Mouse (Mus musculus) embryonic facial prominence, embryonic 12.5 days (tissue): ENCODE results near the gene Atp5b. TPM values are rescaled to one million over a fixed set of nuclear protein-coding genes. Genes with fewer than 3 reads are reported as not detected.
"Not testable (repeated sequence)": the region's sequence is repeated elsewhere in the genome, so short reads cannot be mapped to it uniquely, and the experiment has no call there.

Source experiments
- ATAC-seq: fragments of 200-750 bp; cut with Nextera tagmentation; 2 replicates; pipeline ENCODE4 v1.8.0; 2017; ENCODE audit not compliant: insufficient number of reproducible peaks, insufficient read depth, low FRiP score, low TSS enrichment
- H3K27ac ChIP-seq: fragments of 300-500 bp; sonication (generic); 2 replicates; pipeline ENCODE4 v1.5.1; 2016; ENCODE audit warnings: mild to moderate bottlenecking
- H3K27me3 ChIP-seq: fragments of 300-500 bp; sonication (generic); 2 replicates; pipeline ENCODE4 v1.6.1; 2016; ENCODE audit warnings: mild to moderate bottlenecking, moderate library complexity
- H3K36me3 ChIP-seq: fragments of 300-500 bp; sonication (generic); 2 replicates; pipeline ENCODE4 v1.6.1; 2016; ENCODE audit warnings: mild to moderate bottlenecking
- H3K4me1 ChIP-seq: fragments of 300-500 bp; sonication (generic); 2 replicates; pipeline ENCODE4 v1.6.1; 2016
- H3K4me2 ChIP-seq: fragments of 300-500 bp; sonication (generic); replicated peaks from 2 replicates; pipeline ENCODE4 v1.6.1; 2016; ENCODE audit warnings: mild to moderate bottlenecking, moderate library complexity
- H3K4me3 ChIP-seq: fragments of 300-500 bp; sonication (generic); 2 replicates; pipeline ENCODE4 v1.5.1; 2016; ENCODE audit warnings: mild to moderate bottlenecking
- H3K9ac ChIP-seq: fragments of 300-500 bp; sonication (generic); 2 replicates; pipeline ENCODE4 v1.6.1; 2016; ENCODE audit warnings: mild to moderate bottlenecking, moderate library complexity
- H3K9me3 ChIP-seq: fragments of 300-500 bp; sonication (generic); 2 replicates; pipeline ENCODE4 v1.6.1; 2016; ENCODE audit warnings: mild to moderate bottlenecking, moderate library complexity
- WGBS: fragments of 180-500 bp; shearing (Covaris S2); methylation state at CpG from one replicate; pipeline ENCODE4 v1.1.7; 2016; 5-methylcytosine and 5-hydroxymethylcytosine counted together
- polyA plus RNA-seq: library from polyadenylated mRNA; unstranded; fragments of >200 nt; fragmentation: Nextera tagmentation; extraction: Ambion mirVana; gene quantifications from 2 replicates; pipeline ENCODE4 v1.2.1, GENCODE M21; 2016

Atp5b gene
- polyA plus RNA-seq, 1 experiment from 2014 or later = 1,967 TPM

DNA sequence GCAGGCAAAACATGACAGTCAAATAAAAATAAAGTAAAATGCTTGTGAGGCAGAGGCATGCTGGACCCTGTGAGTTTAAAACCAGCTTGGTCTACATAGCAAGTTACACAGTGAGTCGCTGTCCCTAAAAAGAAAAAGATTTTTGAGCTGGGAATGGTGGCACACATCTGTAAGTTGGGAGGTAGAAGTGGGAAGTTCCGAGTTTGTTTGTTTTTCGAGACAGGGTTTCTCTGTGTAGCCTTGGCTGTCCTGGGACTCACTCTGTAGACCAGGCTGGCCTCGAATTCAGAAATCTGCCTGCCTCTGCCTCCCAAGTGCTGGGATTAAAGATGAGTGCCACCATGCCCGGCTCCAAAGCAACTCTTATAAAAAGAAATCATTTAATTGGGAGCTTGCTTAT lies 4.8 kb upstream of the Atp5b start:
- not testable (repeated sequence) for H3K9ac ChIP-seq, H3K4me3 ChIP-seq, ATAC-seq, H3K9me3 ChIP-seq, H3K4me1 ChIP-seq, H3K27ac ChIP-seq, H3K4me2 ChIP-seq, H3K27me3 ChIP-seq
- WGBS = 86% methylated on average over 5 of the region's 5 CpGs
- peaks cover 31% of the 10 kb centered on the region for H3K36me3 ChIP-seq

DNA sequence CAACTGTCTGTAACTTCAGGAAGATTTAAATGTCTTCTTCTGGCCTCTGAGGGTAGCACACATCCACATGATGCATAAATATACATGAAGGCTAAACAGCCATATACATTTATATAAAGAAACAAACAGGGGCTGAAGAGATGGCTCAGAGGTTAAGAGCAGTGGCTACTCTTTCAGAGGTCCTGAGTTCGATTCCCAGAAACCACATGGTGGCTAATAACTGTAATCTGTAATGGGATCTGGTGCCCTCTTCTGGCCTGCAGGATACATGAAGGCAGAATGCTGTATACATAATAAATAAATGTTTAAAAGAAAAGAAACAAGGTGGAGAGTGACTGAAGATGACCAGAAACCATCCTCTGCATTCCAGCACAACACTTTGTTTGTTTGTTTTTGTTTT lies 2.6 kb upstream of the Atp5b start:
- no peaks in the 10 kb centered on the region for H3K27me3 ChIP-seq
- H3K27ac ChIP-seq = no peak overlapping the region
- H3K4me2 ChIP-seq = no peak overlapping the region
- ATAC-seq = no peak
- no peak overlapping the region for H3K9ac ChIP-seq
- H3K4me1 ChIP-seq = peaks cover 16% of the 10 kb centered on the region
- no peak overlapping the region for H3K4me3 ChIP-seq
- 88% methylated on average over 1 of the region's 1 CpGs for WGBS
- peaks cover 28% of the 10 kb centered on the region for H3K36me3 ChIP-seq
- H3K9me3 ChIP-seq = no peaks in the 10 kb centered on the region

GRCm38 (mm10) chr10:128081807-128082476 lies 1.1 kb upstream of the Atp5b start:
- Histone ChIP-seq H3K4me1 (peaks cover 16% of the 10 kb centered on the region), H3K27ac (no peak overlapping the region; the same call in 1 of the 2 replicates), H3K9me3 (no peaks in the 10 kb centered on the region), H3K27me3 (no peaks in the 10 kb centered on the region), H3K9ac (no peak overlapping the region), H3K36me3 (peaks cover 39% of the 10 kb centered on the region), H3K4me2 (peak overlapping the region; percentile 75), H3K4me3 (peak overlapping the region; percentile 95)
- 59% methylated on average over 6 of the region's 6 CpGs for WGBS
- no peak for ATAC-seq

GRCm38 (mm10) chr10:128082477-128082808 lies 630 bp upstream of the Atp5b start:
- Histone ChIP-seq H3K9ac (peak overlapping the region; percentile 69), H3K4me3 (peak overlapping the region; percentile 95), H3K4me2 (peak overlapping the region; percentile 75), H3K9me3 (no peaks in the 10 kb centered on the region), H3K27me3 (no peaks in the 10 kb centered on the region), H3K36me3 (peaks cover 38% of the 10 kb centered on the region), H3K27ac (peak overlapping the region; percentile 63), H3K4me1 (peaks cover 16% of the 10 kb centered on the region)
- no peak for ATAC-seq
- 16% methylated on average over 9 of the region's 9 CpGs for WGBS

DNA sequence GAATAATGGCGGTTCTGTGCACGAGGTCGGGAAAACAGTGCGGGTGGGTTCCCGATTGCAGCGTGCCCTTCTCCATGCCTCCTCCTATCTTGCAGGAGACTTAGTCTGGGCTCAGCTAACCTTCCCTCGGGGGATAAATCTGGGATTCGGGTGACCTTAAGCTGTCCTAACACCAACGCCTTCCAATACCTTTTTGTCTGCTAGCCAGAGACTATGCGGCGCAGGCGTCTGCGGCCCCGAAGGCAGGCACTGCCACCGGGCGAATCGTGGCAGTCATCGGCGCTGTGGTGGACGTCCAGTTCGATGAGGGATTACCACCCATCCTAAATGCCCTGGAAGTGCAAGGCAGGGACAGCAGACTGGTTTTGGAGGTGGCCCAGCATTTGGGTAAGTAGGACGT lies 615 bp downstream of the Atp5b start:
- ATAC-seq = 0 out of 2 replicates have a peak, but pooled peaks have one; percentile 18
- Histone ChIP-seq H3K9ac (peak overlapping the region; percentile 99), H3K27me3 (no peaks in the 10 kb centered on the region), H3K4me1 (peaks cover 16% of the 10 kb centered on the region), H3K27ac (peak overlapping the region; percentile 89), H3K4me3 (peak overlapping the region; percentile 95), H3K36me3 (peaks cover 43% of the 10 kb centered on the region), H3K4me2 (peak overlapping the region; percentile 79), H3K9me3 (no peaks in the 10 kb centered on the region)
- WGBS = under 1% methylated on average over 22 of the region's 22 CpGs

DNA sequence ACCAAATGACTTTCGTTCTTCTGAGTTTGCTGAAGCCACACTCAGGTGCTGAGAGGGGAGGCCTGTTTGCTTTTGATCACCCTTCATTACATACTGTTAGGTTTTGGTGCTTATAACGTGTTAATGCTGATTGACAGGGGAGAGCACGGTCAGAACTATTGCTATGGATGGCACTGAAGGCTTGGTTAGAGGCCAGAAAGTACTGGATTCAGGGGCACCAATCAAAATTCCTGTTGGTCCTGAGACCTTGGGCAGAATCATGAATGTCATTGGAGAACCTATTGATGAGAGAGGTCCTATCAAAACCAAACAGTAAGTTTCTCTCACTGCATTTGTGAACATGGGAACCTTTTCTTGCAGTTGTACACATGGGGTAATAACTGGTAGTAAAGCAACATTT lies 1.1 kb downstream of the Atp5b start:
- no peak for ATAC-seq

DNA sequence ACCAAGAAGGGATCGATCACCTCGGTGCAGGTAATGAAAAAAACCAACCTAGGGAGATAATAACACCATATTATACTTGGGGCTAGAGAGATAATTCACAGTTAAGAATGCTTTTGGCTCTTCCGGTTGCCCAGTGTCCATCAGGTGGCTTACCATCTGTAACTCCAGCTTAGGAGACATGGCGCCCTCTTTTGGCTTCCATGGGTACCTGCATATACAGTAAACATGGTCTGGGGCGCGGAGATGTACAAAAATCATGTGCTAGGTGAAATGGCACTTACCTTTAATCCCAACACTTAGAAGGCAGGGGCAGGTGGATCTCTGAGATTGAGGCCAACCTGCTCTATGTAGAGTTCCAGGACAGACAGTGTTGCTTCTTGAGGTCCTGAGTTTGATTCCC lies 3.3 kb downstream of the Atp5b start:
- Histone ChIP-seq H3K36me3 (peaks cover 63% of the 10 kb centered on the region), H3K27me3 (no peaks in the 10 kb centered on the region), H3K9me3 (no peaks in the 10 kb centered on the region), H3K4me2 (no peak overlapping the region), H3K4me1 (peaks cover 23% of the 10 kb centered on the region), H3K4me3 (no peak overlapping the region), H3K9ac (no peak overlapping the region), H3K27ac (no peak overlapping the region)
- no peak for ATAC-seq
- WGBS = 79% methylated on average over 6 of the region's 6 CpGs

More for the DNA sequence above, 1.1 kb downstream of the Atp5b start:
- Histone ChIP-seq H3K9me3 (no peaks in the 10 kb centered on the region), H3K9ac (peak overlapping the region; percentile 99), H3K36me3 (peaks cover 47% of the 10 kb centered on the region), H3K27me3 (no peaks in the 10 kb centered on the region), H3K4me2 (peak overlapping the region; percentile 79), H3K4me3 (peak overlapping the region; percentile 95), H3K27ac (no peak overlapping the region), H3K4me1 (peaks cover 16% of the 10 kb centered on the region)
- 4% methylated on average over 3 of the region's 3 CpGs for WGBS

- ATAC-seq, H3K9ac ChIP-seq, H3K27ac ChIP-seq, H3K27me3 ChIP-seq, H3K4me3 ChIP-seq, H3K9me3 ChIP-seq, H3K4me2 ChIP-seq: not testable (repeated sequence)
- peaks cover 63% of the 10 kb centered on the region for H3K36me3 ChIP-seq
- 78% methylated on average over 2 of the region's 2 CpGs for WGBS
- H3K4me1 ChIP-seq = peaks cover 27% of the 10 kb centered on the region
Measured at GRCm38 (mm10) chr10:128087216-128087615, 4.1 kb downstream of the Atp5b start.

DNA sequence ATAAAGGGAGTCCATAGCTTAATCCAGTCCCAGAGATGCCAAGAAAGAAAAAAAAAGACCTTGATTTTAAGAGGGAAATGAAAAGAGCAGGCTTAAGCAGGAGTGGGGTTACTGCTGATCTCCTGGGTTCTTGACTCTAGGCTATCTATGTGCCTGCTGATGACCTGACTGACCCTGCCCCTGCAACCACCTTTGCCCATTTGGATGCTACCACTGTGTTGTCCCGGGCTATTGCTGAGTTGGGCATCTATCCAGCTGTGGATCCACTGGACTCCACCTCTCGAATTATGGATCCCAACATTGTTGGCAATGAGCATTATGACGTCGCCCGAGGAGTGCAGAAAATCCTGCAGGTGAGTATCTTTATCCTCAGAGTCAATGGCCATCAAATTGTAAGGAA lies 5.1 kb downstream of the Atp5b start:
- peaks cover 63% of the 10 kb centered on the region for H3K36me3 ChIP-seq
- 93% methylated on average over 5 of the region's 5 CpGs for WGBS

GRCm38 (mm10) chr10:128089842-128090241 lies 6.8 kb downstream of the Atp5b start:
- no peak overlapping the region for H3K4me3 ChIP-seq
- 73% methylated on average over 5 of the region's 5 CpGs for WGBS
- H3K36me3 ChIP-seq = peaks cover 57% of the 10 kb centered on the region

More for the DNA sequence above, 5.1 kb downstream of the Atp5b start:
- Histone ChIP-seq H3K27me3 (no peaks in the 10 kb centered on the region), H3K4me2 (no peak overlapping the region), H3K9ac (no peak overlapping the region), H3K9me3 (no peaks in the 10 kb centered on the region), H3K4me1 (peaks cover 29% of the 10 kb centered on the region), H3K27ac (no peak overlapping the region), H3K4me3 (no peak overlapping the region)
- no peak for ATAC-seq

GRCm38 (mm10) chr10:128090651-128091563 lies 7.8 kb downstream of the Atp5b start:
- Histone ChIP-seq H3K36me3 (peaks cover 47% of the 10 kb centered on the region), H3K4me1 (peaks cover 40% of the 10 kb centered on the region), H3K9me3 (no peaks in the 10 kb centered on the region), H3K4me3 (peak overlapping the region; percentile 86), H3K27ac (peak overlapping the region; percentile 60), H3K9ac (peak overlapping the region; percentile 75; the same call in 1 of the 2 replicates), H3K4me2 (peak overlapping the region; percentile 91), H3K27me3 (no peaks in the 10 kb centered on the region)
- 8% methylated on average over 14 of the region's 14 CpGs for WGBS
- ATAC-seq = peak; percentile 11; the same call in 1 of the 2 replicates

More at GRCm38 (mm10) chr10:128089842-128090241, 6.8 kb downstream of the Atp5b start:
- no peak for ATAC-seq
- H3K9ac ChIP-seq = no peak overlapping the region
- no peak overlapping the region for H3K27ac ChIP-seq
- H3K27me3 ChIP-seq = no peaks in the 10 kb centered on the region
- H3K4me1 ChIP-seq = peaks cover 39% of the 10 kb centered on the region
- H3K9me3 ChIP-seq = no peaks in the 10 kb centered on the region
- no peak overlapping the region for H3K4me2 ChIP-seq
